Mouse (Mus musculus) cortical plate, adult 2 months (tissue): Measurements from ENCODE around the gene Lag3. TPM values are rescaled to one million over a fixed set of nuclear protein-coding genes. Genes with fewer than 3 reads are reported as not detected.

ENCODE experiments used
- H3K27ac ChIP-seq: fragments of 200-500 bp; 2 replicates; pipeline ENCODE4 v1.5.1; 2012; ENCODE audit warnings: low read length, control low read depth, inconsistent platforms; ENCODE audit not compliant: insufficient read depth
- H3K4me1 ChIP-seq: fragments of 200-500 bp; 2 replicates; pipeline ENCODE4 v1.6.1; 2011; ENCODE audit warnings: low read length; ENCODE audit not compliant: control insufficient read depth, insufficient read depth
- H3K4me3 ChIP-seq: fragments of 200-500 bp; 2 replicates; pipeline ENCODE4 v1.5.1; 2011; ENCODE audit warnings: mild to moderate bottlenecking, low read length, control low read depth; ENCODE audit not compliant: insufficient read depth
- CTCF ChIP-seq: fragments of 200-500 bp; IDR thresholded peaks from 2 replicates; pipeline ENCODE4 v1.5.1; 2011; ENCODE audit warnings: mild to moderate bottlenecking, control low read depth, low read length; ENCODE audit not compliant: insufficient read depth; ENCODE audit errors: extremely low read depth
- POLR2A ChIP-seq: fragments of 200-500 bp; IDR thresholded peaks from 2 replicates; pipeline ENCODE4 v1.6.1; 2011; ENCODE audit warnings: mild to moderate bottlenecking, low read length, control low read depth; ENCODE audit not compliant: insufficient read depth; ENCODE audit errors: extremely low read depth
- polyA plus RNA-seq: library from polyadenylated mRNA; depleted of rRNA; stranded (reverse); fragments of >200 nt; gene quantifications from 2 replicates; pipeline ENCODE4 v1.2.3, GENCODE M21; 2012

The Lag3 gene
- polyA plus RNA-seq, 1 experiment: 6.5 TPM

DNA sequence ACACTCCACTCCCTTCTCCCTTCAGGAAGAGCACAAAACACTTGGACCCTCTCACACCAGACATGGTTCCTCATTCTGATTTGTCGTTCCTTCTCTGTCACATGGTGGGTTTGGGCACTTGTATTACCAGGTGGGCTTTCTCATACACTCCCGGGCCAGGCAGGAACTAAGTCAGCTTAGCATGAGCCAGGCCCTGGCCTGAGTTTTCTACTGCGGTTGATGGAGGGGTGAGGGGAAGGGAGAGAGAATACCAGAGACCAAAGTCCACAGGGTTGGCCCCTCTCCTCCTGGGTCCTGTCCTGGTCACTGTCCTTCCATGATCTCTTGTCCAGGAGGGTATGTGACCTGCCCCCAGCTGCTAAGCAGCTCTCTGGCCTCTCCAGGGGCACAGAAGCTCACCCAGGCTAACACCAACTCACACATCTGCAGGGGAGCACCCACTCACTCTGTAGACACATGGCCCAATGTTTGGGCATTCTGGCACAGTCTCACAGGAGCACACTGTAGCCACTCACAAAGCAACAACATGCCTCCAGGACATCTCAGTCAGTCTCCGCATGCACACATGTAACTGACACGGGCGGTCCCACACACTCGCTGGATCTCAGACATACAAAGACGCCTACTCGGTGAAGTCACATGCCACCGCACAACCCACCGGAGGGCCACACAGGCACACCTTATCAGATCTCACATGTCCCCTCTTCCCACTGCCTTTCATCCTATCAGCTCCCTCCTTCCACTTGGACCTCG lies 4.6 kb upstream of the Lag3 start:
- H3K4me3 ChIP-seq: peak overlapping the region; percentile 55
- peaks cover 3% of the 10 kb centered on the region for H3K4me1 ChIP-seq
- peak overlapping the region; percentile 33 for H3K27ac ChIP-seq
- TF ChIP-seq CTCF: no peak
- peak; percentile 63 for TF ChIP-seq POLR2A

- 0 out of 2 replicates have a peak overlapping the region, but pooled peaks have one; percentile 33 for H3K27ac ChIP-seq
- H3K4me3 ChIP-seq: peak overlapping the region; percentile 55
- peaks cover 3% of the 10 kb centered on the region for H3K4me1 ChIP-seq
Observed at GRCm38 (mm10) chr6:124915160-124915941, 3.8 kb upstream of the Lag3 start.

DNA sequence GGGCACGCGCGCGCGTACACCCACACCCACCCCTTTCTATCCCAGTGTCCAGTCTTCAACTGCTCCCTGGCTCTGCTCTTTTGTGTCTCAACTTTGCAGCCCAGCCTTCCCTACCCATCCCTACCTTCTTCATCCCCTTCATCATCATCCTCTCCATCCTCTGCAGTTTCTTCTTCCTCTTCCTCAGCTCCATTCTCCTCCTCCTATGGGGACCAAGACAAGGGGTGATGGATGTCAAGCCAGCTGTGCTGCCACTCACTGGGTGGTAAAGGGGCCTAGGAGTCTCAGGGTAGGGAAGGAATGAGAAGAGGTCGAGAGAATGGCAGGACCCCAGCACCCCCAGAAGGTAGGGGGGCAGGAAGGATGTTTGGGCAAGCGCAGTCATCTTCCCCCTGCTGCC lies 3.0 kb upstream of the Lag3 start:
- TF ChIP-seq POLR2A (no peak), CTCF (no peak)
- 0 out of 2 replicates have a peak overlapping the region, but pooled peaks have one; percentile 55 for H3K4me3 ChIP-seq
- peaks cover 3% of the 10 kb centered on the region for H3K4me1 ChIP-seq
- no peak overlapping the region for H3K27ac ChIP-seq

More at GRCm38 (mm10) chr6:124915160-124915941, 3.8 kb upstream of the Lag3 start:
- no peak for TF ChIP-seq CTCF
- peak; percentile 35; the same call in 1 of the 2 replicates for TF ChIP-seq POLR2A

- Histone ChIP-seq H3K4me1 (peaks cover 3% of the 10 kb centered on the region), H3K4me3 (no peak overlapping the region), H3K27ac (no peak overlapping the region)
- no peak for TF ChIP-seq POLR2A
- no peak for TF ChIP-seq CTCF
Observed at GRCm38 (mm10) chr6:124913721-124914285, 2.3 kb upstream of the Lag3 start.

DNA sequence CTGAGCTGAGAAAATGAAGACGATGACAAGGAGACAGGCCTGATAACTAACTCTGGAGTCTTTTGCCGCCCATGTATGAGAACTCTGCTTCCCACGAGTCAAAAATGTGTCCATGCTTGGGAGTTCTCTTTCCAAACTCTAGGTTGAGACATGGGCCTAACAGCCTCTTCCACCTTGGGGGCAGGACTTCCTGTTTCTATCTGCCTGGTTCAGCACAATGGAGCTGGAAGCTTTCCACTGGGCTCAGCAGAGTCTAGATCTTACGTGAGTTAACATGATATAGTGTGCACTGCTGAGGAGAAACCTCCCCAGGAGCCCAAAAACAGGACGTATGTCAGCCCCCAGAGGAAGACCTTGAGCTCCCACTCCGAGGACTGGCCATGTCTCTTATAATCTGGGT lies 1.7 kb upstream of the Lag3 start:
- TF ChIP-seq CTCF (no peak), POLR2A (no peak)
- Histone ChIP-seq H3K27ac (no peak overlapping the region), H3K4me1 (peaks cover 3% of the 10 kb centered on the region), H3K4me3 (no peak overlapping the region)

GRCm38 (mm10) chr6:124910032-124910431 lies 1.5 kb downstream of the Lag3 start:
- Histone ChIP-seq H3K27ac (no peak overlapping the region), H3K4me1 (peaks cover 3% of the 10 kb centered on the region), H3K4me3 (no peak overlapping the region)
- TF ChIP-seq POLR2A (no peak), CTCF (no peak)

GRCm38 (mm10) chr6:124907767-124908166 lies 3.7 kb downstream of the Lag3 start:
- no peak for TF ChIP-seq POLR2A
- TF ChIP-seq CTCF: no peak
- no peak overlapping the region for H3K4me3 ChIP-seq
- no peak overlapping the region for H3K27ac ChIP-seq
- H3K4me1 ChIP-seq: no peaks in the 10 kb centered on the region

- Histone ChIP-seq H3K4me3 (peak overlapping the region; percentile 39; the same call in 1 of the 2 replicates), H3K27ac (peak overlapping the region; percentile 94), H3K4me1 (no peaks in the 10 kb centered on the region)
- TF ChIP-seq POLR2A (no peak), CTCF (no peak)
Observed at GRCm38 (mm10) chr6:124904991-124905860, 6.3 kb downstream of the Lag3 start.
